Mouse (Mus musculus): Measurements from ENCODE around the gene Kif14.

DNA sequence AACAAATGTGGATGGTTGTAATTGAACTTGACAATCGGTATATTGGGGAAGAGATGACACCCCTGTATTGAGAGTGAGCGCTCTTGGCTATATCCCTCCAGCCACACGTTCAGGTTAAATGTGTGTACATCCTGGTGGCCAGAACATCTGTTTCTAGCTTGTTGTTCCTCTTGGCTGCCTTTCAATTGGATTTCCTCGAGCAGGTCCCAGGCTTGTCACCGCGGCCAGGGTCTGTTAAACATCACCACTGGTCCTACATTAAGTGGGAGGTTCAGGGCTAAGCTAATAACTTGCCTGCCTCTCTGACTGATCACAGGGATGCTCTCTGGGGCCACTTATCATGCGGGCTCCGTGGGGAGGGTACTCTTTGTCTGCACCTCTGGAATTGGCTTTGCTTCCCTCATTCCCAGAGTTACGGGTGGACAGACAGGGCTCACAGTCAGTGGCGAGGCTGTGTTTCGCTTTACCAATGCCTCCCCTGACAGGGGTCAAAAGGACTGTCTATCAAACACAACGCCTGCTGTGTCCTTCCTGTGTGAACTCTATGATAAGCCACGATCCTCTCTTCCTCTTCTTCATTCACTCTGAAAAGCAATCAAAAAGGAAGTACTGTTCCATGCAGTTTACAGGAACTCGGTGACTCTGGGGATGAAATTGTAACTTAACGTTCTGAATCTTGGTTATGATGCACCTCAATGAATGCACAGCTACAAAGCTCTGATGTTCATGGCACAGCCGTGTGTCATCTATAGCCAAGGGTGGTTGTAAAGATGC, 111.9 kb downstream of the Kif14 start:
- TF ChIP-seq ZC3H11A (IDR thresholded peaks at IDR 0.05; ENCODE audit: borderline replicate concordance, low read depth, low read length), result no peak
- no peak for TF ChIP-seq HCFC1 (IDR thresholded peaks at IDR 0.05; ENCODE audit: borderline replicate concordance, insufficient read depth, low read length)
- TF ChIP-seq ZNF384 (IDR thresholded peaks at IDR 0.05; ENCODE audit: low read depth, low read length), result no peak
- no peak for TF ChIP-seq CHD2 (IDR thresholded peaks at IDR 0.05; ENCODE audit: low read depth, low read length)
